Mouse (Mus musculus): Measurements from ENCODE around the gene Skint4. TPM values are rescaled to one million over a fixed set of nuclear protein-coding genes. Genes with fewer than 3 reads are reported as not detected.

The Skint4 gene
- total RNA-seq (2014; rRNA removed), result 0.05 TPM in 1 of 2 replicates, not detected in the other
- polyA plus RNA-seq (2015; fragmentation: Nextera tagmentation; extraction: Ambion mirVana), result not detected in 2 replicates

DNA sequence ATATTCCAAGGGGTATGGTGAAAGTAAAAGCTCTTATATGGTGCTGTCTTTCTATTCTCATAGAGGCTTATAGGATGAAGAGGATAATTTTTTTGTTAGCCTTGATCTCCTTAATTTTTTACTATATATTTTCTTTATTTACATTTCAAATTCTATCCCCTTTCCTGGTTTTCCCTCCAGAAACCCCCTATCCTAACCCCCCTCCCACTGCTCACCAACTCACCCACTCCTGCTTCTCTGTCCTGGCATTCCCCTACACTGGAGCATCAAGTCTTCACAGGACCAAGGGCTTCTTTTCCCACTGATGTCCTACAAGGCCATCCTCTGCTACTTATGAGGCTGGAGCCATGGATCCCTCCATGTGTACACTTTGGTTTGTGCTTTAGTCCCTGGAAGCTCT is at the start of gene Skint4:
Gene Skint4 (plus strand): TSS at position 301 of the 400 bp plus-strand sequence.
- Histone ChIP-seq H3K36me3 (ENCODE audit: insufficient read depth, low read length) (no peaks in the 10 kb centered on the region), H3K9ac (replicated peaks; ENCODE audit: low read length, poor library complexity, severe bottlenecking) (no peak within 1 kb of the TSS), H3K4me3 (ENCODE audit: low read depth, low read length) (no peak within 1 kb of the TSS), H3K27me3 (ENCODE audit: insufficient read depth, low read length) (no peaks in the 10 kb centered on the region), H3K27ac (ENCODE audit: low read depth, low read length) (no peak within 1 kb of the TSS), H3K9me3 (ENCODE audit: low read length) (peaks cover 11% of the 10 kb centered on the region), H3K4me1 (ENCODE audit: insufficient read depth, low read length) (no peaks in the 10 kb centered on the region), H3K4me2 (ENCODE audit: low read depth, low read length, poor library complexity, severe bottlenecking) (no peak within 1 kb of the TSS)
- no peak for DNase-seq (ENCODE audit: low spot score)
- no peak for TF ChIP-seq CTCF (IDR thresholded peaks at IDR 0.05)
- ATAC-seq (ENCODE audit: low FRiP score), result no peak

Other genes with a start within 250 kb of the Skint4 start
- gene Slc5a9, start 169.1 kb upstream of the Skint4 start, total RNA-seq (2014; rRNA removed), result not detected in 2 replicates
- not detected in 2 replicates for gene Slc5a9, start 169.1 kb upstream of the Skint4 start, polyA plus RNA-seq (2015; fragmentation: Nextera tagmentation; extraction: Ambion mirVana)
- gene Skint8, start 152.6 kb upstream of the Skint4 start, total RNA-seq (2014; rRNA removed), result not detected in 2 replicates
- not detected in 2 replicates for gene Skint8, start 152.6 kb upstream of the Skint4 start, polyA plus RNA-seq (2015; fragmentation: Nextera tagmentation; extraction: Ambion mirVana)
- gene Skint7, start 99.1 kb upstream of the Skint4 start, total RNA-seq (2014; rRNA removed), result not detected in 2 replicates
- gene Skint7, start 99.1 kb upstream of the Skint4 start, polyA plus RNA-seq (2015; fragmentation: Nextera tagmentation; extraction: Ambion mirVana), result not detected in 2 replicates
- 1.7 TPM in 1 of 2 replicates, not detected in the other for gene Skint1, start 65.7 kb upstream of the Skint4 start, total RNA-seq (2014; rRNA removed)
- not detected in 2 replicates for gene Skint1, start 65.7 kb upstream of the Skint4 start, polyA plus RNA-seq (2015; fragmentation: Nextera tagmentation; extraction: Ambion mirVana)
- not detected in 2 replicates for gene Skint3, start 160.2 kb downstream of the Skint4 start, total RNA-seq (2014; rRNA removed)
- gene Skint3, start 160.2 kb downstream of the Skint4 start, polyA plus RNA-seq (2015; fragmentation: Nextera tagmentation; extraction: Ambion mirVana), result not detected in 2 replicates